Mouse (Mus musculus) brain, embryonic 14.5 days (tissue): Measurements from ENCODE around the gene Vsx1. TPM values are rescaled to one million over a fixed set of nuclear protein-coding genes. Genes with fewer than 3 reads are reported as not detected.
A peak's percentile ranks its signal among the peaks of the same experiment; 100 is the strongest.

Source experiments
- DNase-seq: peaks from one replicate; pipeline ENCODE4 v3.0.0-alpha.2; 2011; ENCODE audit warnings: low read depth
- CTCF ChIP-seq: fragments of 200-500 bp; IDR thresholded peaks from 2 replicates; pipeline ENCODE4 v1.5.1; 2012; ENCODE audit warnings: inconsistent platforms, mild to moderate bottlenecking, moderate library complexity, borderline replicate concordance; ENCODE audit not compliant: insufficient read depth, insufficient read length; ENCODE audit errors: extremely low read depth
- POLR2A ChIP-seq: fragments of 200-500 bp; IDR thresholded peaks from 2 replicates; pipeline ENCODE4 v1.6.1; 2012; ENCODE audit warnings: mild to moderate bottlenecking, inconsistent platforms, borderline replicate concordance; ENCODE audit not compliant: poor library complexity, insufficient read depth, insufficient read length, severe bottlenecking; ENCODE audit errors: extremely low read depth
- polyA plus RNA-seq: library from polyadenylated mRNA; depleted of rRNA; stranded (reverse); fragments of >200 nt; gene quantifications from 2 replicates; pipeline ENCODE4 v1.2.3, GENCODE M21; 2012; rRNA removed

Vsx1 gene
- polyA plus RNA-seq, 1 experiment, result 0.08 TPM

DNA sequence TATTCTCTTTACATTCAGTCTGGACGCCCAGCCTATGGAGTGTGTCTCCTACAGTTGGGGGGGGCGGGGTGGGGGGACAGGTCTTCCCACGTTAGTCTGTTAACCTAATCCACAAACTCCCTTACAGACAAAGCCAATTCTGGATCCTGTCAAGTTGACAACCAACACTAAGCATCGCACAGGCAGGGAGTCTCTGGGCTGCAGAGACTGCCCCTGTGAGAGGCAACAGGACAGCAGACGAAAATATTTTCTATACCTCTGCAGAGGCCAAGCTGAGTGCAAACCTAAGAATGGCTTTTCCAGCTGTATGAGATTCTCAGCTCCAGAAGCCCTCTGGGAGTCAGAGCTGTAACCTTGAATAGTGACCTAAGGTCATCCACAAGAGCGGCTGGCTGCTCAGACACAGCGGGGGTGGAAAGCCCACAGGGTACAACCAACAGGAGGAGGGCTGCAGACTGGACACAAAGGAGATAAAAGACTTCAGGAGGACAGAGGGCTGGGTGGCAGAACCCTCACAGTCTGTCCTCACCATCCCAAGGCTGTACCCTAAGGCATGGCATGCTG lies 38.6 kb downstream of the Vsx1 start:
- no peak for DNase-seq
- TF ChIP-seq CTCF (no peak), POLR2A (no peak)

DNA sequence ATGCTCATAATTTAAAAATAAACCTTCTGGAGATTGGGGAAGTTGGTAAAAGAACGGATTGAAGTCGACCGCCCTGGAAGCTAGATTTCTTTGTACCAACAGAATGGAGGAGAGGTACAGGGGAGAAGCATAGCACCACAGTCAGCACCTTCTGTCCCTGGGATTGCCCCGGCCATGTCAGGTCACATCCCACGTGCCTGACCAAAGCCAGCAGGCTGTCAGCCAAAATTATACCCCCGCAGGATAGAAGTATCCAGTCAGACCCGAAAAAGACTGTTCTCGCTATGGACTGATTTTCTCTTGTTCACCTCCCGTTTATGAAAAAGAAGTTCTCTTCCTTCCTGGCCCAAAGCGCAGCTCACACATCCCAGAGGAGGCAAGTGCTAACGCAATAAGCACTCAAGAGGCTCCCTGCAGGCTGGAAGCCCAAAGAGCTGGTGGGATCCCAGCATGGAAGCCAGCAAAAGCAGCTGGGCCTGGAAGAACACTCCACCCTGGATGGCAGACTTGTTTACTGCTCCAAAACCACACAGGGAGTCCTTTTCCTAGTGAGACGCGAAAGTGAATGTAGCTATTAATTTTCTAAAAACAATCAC lies 40.8 kb downstream of the Vsx1 start:
- peak; percentile 66 for DNase-seq
- TF ChIP-seq POLR2A (no peak), CTCF (no peak)

DNA sequence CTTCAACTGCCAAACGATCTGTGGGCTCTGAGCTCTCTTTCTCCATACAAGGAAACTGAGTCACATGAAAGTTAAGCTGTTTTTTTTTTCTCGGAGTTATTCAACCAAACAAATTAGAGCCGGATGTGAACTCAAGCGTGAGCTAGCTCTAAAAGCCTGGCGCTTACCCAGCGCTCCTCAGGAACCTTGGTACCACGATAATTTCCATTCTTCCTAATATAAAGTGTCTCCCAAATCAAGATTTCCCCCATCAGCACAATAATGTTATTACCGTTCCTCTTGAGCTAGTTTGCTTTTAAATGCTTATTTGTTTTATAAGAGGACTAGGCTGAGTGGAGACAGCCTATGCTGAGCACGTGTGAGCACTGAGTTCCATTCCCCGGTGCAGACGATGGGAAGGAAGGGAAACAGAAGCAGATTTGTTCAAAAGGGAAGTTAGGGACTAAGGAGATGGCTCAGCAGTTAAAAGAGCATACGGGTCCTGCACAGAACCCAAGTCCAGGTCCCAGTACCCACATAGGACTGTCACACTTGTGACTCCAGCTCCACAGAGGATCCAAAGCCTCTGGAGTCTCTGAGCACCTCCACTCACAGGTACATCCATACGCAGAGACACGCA lies 41.4 kb downstream of the Vsx1 start:
- no peak for TF ChIP-seq CTCF
- no peak for TF ChIP-seq POLR2A

DNA sequence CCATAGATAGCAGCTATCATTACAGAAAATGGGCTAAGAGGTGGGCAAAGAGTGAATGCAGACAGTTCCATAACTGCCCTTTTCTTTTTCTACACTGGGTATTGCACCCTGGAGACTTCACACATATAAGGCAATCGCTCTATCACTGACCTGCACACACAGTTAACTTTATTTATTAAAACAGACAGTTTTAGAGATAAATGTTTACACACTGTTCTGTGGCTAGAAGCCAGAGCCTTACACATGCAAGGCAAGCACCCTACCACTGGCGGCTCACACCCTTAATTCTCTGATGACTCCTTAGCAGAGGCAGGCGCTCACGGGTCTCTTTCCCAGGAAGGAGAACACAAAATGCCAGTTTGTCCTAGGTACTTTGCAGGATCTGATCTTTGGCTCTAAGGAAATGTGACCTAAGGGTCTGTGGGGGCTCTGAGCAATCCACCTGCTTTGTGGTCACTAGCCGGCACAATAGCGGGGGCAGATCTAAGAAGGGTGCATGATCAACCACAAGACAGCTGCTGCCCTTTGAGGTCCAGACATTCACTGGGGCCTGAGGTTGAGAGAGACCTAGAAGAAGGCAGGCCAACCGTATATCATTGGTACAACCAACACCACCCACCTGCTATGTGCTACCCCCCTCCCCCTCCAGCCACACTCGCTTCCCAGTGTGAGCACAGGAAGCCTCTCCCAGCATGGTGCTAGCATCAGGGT lies 42.6 kb downstream of the Vsx1 start:
- TF ChIP-seq CTCF (no peak), POLR2A (no peak)
- no peak for DNase-seq

More for the DNA sequence above, 41.4 kb downstream of the Vsx1 start:
- peak; percentile 62 for DNase-seq

DNA sequence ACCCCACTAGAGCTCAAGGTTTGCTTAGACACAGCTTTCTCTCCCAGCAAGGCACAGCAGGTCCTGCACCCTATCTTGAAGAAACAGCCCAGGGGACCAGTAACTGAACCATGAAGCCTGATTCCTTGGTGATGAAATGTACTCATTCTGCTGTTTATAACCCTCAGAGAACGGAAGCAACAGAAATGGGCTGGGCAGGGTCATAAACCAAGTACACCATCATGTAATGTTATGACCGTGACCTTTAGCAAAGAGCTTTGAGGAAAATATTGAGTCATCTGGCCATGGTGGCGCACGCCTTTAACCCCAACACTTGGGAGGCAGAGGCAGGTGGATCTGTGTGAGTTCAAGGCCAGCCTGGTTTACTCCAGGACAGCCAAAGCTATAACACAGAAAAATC lies 43.9 kb downstream of the Vsx1 start:
- TF ChIP-seq CTCF (no peak), POLR2A (no peak)
- no peak for DNase-seq

DNA sequence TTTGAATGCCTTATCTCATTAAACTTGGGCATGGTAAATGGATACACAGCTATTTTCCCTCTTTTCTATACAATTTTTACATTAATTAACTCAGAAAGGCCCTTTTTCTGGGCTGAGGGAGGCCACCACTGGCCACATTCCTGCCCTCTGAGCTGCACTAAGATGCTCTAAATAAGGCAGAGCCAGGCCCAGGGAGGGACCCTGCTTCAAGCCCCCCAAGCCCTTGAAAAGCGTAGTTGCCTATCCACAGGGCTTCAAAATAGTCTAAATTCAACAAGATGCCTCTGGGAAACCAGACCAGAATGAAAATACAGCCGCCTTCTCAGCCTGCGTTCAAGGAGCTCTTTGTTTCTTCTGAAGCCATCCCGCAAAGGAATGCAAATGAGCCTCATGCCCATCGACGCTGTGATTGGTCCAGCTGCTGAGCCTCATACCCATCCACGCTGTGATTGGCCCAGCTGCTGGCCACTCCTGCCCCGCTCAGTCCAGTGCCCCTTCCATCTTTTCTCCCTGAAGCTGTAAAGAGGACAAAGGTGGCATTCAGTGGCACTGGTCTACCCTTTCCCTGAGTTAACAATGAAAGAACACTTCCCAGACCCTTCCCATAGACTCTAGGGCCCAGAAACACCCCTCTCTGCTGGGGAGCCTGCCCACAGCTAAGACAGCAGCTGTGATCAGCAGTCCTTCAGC lies 45.3 kb downstream of the Vsx1 start:
- DNase-seq, result peak; percentile 98
- TF ChIP-seq CTCF, result no peak
- no peak for TF ChIP-seq POLR2A

DNA sequence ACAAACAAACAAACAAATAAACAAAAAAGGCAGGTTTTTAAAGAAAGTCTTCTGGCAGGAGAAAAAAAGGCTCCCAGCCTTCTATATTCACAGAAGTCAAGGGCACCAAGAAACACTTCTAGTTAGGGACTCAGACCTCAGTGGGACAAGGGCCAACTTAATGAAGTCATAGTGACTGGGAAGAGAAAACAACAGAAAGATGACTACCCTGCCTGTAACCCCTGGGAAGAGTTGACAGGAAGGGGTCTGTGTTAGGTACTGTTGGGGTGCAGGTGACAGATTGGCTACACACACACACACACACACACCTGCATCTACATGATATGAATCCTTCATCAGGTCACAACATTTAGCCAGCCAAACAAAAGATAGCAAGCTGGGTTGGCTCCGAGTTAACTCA lies 46.0 kb downstream of the Vsx1 start:
- peak; percentile 40 for DNase-seq
- no peak for TF ChIP-seq POLR2A
- TF ChIP-seq CTCF, result no peak

DNA sequence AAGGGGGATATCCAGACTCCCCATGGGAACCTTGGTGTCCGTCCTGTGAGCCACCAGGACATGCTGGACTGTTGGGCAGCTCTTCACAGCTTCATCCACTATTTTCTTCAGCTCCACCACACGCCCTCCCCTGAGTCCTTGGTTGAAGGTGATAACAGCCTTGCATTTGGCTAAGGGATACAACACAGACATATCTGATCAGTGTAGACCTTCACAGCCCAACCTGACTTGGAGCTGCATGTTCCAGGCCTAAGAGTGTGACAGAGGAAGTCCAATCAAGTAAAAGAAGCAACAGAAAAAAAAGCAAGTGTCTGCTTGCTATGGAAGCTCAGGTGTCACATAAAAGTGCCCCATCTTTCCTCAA lies 50.8 kb downstream of the Vsx1 start:
- no peak for DNase-seq
- TF ChIP-seq POLR2A (no peak), CTCF (no peak)

DNA sequence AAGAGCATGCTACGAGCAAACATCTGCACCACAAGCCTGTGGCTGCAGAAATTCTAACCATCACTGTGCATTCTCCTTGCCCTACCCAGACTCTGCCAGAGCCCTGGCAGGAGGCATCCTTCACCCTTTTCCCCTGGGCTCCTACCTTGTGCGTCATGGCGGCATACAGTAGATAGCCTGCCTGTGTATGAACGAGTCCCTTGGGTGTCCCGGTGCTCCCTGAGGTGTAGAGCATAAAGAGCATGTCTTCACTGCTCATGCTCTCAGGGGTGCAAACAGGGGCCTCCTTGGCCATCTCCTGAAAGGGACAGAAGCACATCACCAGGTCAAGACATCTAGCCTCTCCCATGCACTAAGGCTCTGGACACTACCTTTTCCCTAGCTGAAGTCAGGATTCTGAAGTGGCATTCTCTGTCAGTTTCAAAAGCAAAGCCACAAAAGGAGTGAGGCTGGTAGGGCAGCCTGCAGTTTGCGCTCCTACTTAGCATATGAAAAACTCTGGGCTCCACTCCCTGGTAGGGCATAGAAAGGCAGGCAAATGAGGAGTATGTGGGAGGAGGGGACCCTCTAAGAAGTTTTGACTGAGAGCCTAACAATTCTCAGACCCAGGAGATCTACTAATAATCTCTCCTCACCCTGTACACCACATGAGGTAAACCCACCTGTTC lies 51.3 kb downstream of the Vsx1 start:
- no peak for TF ChIP-seq CTCF
- TF ChIP-seq POLR2A, result no peak
- peak; percentile 78 for DNase-seq

DNA sequence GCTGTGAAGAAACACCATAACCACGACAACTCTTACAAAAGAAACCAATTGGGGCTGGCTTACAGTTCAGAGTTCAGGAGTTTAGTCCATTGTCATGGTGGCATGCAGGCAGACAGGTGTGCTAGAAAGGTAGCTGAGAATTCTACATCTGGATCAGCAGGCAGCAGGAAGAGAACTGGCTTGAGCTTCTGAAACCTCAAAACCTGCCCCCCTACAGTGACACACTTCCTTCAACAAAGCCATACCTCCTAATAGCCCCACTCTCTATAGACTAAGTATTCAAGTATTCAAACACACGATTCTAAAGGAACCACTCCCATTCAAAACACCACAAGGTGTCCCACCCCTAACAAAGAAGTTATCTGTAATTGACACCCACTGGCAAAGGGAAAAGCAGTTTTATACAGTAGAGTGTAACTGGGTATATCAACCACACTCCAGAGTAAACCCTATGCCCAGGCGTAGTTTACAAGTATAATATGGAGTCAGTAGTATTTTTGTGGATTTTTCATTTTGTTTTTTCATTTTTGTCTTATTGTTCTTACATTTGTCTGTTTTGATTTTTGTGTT lies 53.2 kb downstream of the Vsx1 start:
- DNase-seq, result no peak
- TF ChIP-seq CTCF, result no peak
- no peak for TF ChIP-seq POLR2A

Other genes with a start within 250 kb of the Vsx1 start
- 1.00 and 1.9 TPM in 2 replicates for gene Zfp442, start 237.9 kb downstream of the Vsx1 start, polyA plus RNA-seq
- gene Zfp345, start 204.3 kb downstream of the Vsx1 start, polyA plus RNA-seq, result 0.05 TPM in 1 of 2 replicates, not detected in the other
- gene Cst7, start 118.9 kb downstream of the Vsx1 start, polyA plus RNA-seq, result 0.16 TPM in 1 of 2 replicates, not detected in the other
- 44.0 and 48.2 TPM in 2 replicates for gene Apmap, start 80.8 kb downstream of the Vsx1 start, polyA plus RNA-seq
- 22.8 and 28.0 TPM in 2 replicates for gene Acss1, start 20.9 kb downstream of the Vsx1 start, polyA plus RNA-seq
- gene Entpd6, start 59.7 kb upstream of the Vsx1 start, polyA plus RNA-seq, result 52.0 and 52.8 TPM in 2 replicates
- gene Pygb, start 97.4 kb upstream of the Vsx1 start, polyA plus RNA-seq, result 56.6 and 75.8 TPM in 2 replicates
- 72.4 and 76.2 TPM in 2 replicates for gene Abhd12, start 215.4 kb upstream of the Vsx1 start, polyA plus RNA-seq
- gene Gins1, start 216.0 kb upstream of the Vsx1 start, polyA plus RNA-seq, result 18.2 and 26.3 TPM in 2 replicates